Mouse (Mus musculus): ENCODE data around the gene Inpp5d.
"Not testable (repeated sequence)": the region's sequence is repeated elsewhere in the genome, so short reads cannot be mapped to it uniquely, and the experiment has no call there.

Gene Inpp5d

DNA sequence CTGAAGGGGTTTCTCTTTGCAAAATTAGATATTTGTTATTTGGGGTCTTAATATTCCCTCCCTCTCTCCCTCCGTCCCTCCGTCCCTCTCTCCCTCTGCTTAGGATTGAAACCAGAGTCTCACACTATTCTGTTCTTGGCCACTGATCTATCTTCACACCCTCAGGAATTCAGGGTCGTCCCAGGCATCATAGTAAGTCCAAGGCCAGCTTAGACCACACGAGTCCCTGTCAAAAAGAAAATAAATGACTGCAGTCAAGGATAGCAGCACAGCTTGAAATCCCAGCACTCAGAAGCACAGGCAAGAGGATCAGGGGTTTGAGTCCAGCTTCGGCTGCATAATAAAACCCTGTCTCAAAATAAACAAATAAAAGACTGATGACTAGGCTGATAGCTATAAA lies 35.0 kb downstream of the Inpp5d start:
- in situ Hi-C loops (cut with MboI, MseI) = no loop called here

DNA sequence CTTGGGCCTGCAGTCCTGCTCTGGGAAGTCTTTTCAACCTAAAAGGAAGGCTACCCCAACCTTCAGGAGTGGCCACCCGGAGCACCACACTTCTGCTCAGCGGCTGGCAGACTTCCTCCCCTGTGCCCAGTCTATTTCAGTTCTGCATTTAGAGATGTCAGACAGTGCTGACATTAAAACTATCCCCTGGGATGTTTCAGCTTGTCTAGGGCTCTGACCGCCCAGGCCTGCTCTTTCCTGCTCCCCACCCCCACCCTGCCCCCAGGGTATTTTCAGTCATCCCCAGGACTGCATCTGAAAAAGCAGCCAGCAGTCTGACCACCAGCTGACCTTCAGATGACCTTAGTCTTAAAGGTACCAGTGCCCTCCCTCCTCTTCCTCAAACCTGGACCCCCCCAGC lies 38.0 kb downstream of the Inpp5d start:
- in situ Hi-C loops (cut with MboI, MseI) = no loop called here

DNA sequence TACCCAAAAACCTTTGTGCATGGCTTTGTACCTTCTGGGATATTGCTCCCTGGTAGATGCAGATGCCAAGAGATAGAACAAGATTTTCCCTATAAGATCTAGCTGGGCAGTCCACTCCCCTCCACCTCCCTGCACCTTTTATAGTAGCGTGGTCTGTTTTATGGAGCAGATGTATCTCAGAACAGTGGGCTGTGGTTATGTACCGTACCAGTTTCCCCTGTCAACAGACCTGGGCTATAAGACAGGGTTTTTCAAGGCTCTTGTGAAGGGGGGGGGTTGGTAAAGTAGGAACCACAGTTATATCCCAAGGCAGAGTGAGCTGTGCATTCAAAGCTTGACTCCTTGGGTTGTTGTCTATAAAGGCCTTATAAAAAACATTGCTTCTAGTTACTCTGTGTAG lies 38.4 kb downstream of the Inpp5d start:
- in situ Hi-C loops (cut with MboI, MseI) = no loop called here

DNA sequence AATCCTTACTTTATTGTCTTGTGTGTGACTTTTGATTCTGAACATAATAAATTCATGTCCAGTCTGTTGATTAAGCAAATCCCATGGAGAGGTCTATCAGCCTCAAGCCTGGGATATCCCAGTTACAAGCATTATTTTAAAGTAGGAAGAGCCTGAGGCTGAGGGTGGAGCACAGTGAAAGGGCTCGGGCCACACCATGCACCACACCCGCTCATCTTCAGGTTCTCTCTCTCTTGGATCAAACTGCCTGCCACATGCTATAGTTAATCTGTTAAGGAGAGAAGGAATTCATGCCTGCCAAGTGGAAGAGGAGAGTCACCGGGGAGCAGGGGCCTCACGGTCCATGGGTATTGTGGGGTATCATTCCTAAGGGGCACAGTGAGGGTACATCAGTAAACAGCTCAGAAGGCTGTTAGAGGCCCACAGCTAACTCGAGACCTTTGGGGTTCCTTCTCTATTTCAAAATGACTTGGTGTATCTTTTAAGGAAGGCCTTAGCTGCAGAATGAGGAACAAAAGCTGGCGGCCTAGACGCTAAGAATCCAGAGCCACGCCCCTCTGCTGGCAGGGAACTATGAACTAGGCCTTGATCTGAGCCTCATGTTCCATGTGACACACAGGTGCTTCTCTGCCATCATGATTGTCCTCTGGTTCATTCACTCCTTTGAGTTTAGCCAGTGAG lies 39.0 kb downstream of the Inpp5d start:
- in situ Hi-C loops (cut with MboI, MseI) = no loop called here

DNA sequence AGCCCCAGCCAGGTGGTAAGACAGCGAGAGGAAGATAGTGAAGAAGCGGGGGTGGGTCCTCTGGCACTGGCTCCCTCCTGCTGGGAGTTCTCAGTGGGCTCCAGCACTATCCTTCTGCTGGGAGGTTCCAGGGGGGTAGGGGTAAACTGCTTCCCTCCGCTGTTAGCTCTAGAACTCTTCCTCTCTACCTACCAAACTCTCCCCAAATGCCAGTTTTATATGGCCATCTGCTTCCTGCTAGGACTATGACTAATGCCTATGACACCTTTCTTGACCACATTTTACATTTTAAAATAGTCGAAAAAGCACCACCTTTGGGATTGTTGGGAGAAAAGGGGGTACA lies 39.5 kb downstream of the Inpp5d start:
- in situ Hi-C loops (cut with MboI, MseI) = no loop called here

DNA sequence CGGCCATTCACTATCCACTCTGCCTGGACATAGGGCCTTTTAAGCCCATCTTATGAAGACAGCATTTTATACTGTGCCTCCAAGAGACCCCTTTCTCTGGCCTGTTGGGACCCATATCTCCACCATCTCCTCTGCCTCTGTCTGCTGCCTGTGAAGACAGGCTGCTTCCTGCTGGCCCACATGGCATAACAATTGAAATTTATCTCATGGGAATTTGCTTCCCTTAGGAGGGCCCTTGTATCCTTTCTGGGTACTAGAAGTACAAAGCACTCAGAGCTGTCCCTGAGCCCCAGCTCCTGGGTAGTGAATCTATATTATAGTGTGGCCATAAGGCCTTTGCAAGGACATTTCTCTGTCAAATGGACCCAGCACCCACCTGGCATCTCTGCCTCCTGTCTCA lies 40.6 kb downstream of the Inpp5d start:
- in situ Hi-C loops (cut with MboI, MseI) = loop anchor here (10.0 kb wide), 1 partner anchor 206 kb away; no protein-coding TSS in a partner anchor

DNA sequence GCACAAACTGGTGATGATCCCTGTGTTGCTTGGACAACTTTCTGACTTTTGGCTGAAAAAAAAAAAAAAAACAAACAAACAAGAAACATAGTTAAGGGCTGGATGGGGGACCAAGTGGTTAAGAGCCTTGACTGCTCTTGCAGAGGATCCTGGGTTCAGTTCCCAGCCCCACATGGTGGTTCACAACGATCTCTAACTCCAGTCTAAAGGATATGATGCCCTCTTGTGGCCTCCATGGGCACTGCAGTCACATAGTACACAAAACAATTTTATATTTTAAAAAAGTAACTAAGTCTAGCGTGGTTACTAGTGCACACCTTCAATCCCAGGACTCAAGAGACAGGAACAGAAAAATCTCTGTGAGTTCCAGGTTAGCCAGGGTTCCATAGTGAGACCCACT lies 43.9 kb downstream of the Inpp5d start:
- in situ Hi-C loops (cut with MboI, MseI) = loop anchor here (10.0 kb wide), 1 partner anchor 209 kb away; no protein-coding TSS in a partner anchor

DNA sequence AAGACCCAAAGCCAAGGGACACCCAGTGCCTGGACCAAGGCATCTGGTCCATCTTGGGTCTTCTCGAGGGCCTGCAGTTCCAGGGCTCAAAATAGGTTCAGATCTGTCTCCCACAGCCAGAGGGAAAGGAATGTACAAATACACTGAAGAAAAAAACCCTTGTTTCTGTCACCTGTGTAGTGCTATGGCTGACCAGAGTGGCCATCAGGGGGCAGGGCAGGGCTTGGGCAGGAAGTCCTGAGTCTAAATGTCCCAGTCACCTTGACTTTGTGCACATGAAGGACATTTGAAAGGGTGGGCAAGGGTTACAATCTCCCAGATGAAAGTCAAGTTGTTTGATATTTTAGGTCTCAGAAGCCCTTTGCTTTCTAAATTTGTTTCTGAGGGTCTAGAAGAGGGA lies 46.9 kb downstream of the Inpp5d start:
- in situ Hi-C loops (cut with MboI, MseI) = loop anchor here (10.0 kb wide), 1 partner anchor 212 kb away; no protein-coding TSS in a partner anchor

DNA sequence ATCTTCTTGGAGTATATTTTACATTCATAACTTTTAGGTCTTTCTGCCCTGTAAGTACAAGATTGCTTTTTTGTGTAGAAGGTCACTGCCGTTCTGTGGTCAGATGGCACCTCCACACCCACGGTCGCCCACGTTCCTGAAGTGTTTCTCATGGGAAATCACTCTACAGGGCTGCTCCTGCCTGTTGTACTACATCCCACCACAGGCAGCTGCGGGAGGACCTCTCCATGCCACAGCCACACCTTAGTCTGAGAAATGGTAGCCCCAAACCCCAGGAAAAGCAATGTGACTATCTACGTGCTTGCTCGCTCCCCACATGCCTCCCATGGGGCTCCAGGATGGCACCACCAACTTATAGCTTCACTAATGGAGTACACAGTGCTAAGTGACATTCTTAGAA lies 48.2 kb downstream of the Inpp5d start:
- in situ Hi-C loops (cut with MboI, MseI) = loop anchor here (10.0 kb wide), 1 partner anchor 213 kb away; no protein-coding TSS in a partner anchor

DNA sequence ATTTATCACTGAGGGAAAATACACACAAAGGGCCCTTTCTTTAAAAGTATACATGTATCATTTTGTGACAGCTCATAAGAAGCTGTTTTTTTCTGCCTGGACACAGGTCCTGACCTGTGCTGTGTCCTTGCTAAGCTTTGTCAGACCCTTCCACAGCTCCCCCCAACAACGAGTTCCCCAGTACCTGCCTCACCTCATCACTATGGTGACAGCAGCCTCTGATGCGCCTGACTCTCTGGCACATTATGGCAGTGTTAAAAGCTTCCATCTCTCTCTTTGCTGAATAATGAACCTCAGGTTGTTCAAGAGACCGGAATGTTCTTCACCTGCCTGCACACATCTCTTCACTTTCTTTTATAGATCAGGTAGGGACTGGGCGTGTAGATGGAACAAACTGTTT lies 51.4 kb downstream of the Inpp5d start:
- in situ Hi-C loops (cut with MboI, MseI) = no loop called here

DNA sequence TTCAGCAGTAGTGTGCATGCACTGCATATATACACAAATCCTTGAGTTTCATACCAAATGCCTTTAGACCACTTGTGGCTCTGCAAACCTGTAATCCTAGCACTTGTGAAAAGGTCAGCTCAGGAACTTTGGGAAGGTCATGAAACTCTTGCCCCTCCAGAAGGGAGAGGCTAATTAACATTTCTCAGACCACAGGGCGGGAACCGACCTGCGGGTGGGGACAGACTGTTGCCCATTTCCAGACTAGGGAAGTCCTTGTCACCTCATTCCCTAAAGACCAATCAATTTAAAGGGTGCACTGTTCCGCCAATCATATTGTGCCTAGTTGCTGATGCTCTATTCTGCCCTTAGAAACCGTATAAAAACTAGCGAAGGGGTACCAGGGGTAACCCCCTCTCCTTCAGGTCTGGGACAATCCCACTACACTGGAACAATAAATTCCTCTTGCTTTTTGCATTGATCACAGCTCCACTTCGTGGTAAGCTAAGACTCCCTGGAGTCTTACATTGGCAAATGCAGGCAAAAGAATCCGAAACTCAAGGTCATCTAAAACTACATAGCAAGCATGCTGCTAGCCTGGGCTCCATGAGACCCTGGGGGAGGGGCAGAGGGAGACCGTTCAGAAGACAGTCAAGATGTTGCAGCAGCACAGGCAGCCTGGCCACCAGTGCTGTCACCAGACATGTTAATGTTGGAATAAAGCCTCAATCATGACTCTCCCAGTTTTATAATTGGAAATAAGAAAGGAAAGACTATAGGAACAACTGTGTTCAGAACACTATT lies 53.9 kb downstream of the Inpp5d start:
- in situ Hi-C loops (cut with MboI, MseI) = no loop called here

DNA sequence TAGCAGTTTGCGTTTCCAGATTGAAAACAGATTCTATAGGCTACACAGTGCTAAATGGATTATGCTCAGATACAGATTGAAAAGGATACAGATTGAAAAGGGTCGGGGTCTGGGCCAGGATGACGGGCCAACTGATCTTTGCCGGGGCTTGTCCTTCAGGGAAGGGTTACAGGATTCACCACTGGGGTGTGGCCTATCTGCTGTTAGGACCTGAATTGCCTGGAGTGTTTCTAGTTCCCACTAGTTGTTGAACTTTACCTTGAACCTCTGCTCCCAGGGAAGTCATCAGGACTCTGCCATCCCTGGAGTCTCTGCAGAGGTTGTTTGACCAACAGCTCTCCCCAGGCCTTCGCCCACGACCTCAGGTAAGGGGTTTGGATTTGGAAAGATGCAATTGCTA lies 55.9 kb downstream of the Inpp5d start:
- in situ Hi-C loops (cut with MboI, MseI) = no loop called here

DNA sequence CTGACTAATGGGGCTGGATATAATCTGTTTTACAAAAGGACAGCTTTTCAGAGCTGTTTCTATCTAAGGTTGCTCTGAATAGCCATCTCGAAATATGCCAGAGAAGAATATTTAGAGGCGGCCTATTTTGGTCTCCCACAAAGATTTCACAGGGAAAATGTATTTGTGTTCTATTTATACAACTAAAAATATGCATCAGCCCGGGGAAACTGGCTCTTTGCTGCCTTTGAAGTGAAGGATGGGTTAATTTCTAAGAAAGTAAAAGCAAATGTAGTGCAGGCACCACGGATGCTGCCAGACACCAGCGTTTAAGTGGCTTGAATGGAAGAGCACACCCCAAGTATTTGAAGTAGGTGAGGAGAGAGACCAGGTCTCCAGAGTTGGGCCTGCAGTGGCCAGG lies 59.0 kb downstream of the Inpp5d start:
- in situ Hi-C loops (cut with MboI, MseI) = no loop called here

DNA sequence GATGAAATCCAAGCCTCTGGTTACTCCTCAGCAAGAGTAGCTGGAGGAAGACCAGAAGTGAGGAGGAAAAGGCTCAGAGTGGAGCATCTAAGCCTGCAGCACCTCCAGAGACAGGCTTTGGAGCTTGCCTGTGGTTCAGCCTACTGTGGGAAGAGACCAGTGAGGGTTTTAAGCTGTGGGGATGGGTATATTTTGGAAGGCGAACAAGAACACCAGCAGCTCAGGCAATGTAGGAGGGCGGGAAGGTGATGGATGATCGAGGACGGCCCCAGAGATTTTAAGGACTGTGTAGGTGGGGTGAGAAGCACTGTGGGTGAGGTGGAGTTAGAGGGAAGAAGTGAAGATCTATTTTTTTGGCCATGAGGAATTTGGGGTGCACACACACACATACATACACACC lies 60.8 kb downstream of the Inpp5d start:
- in situ Hi-C loops (cut with MboI, MseI) = no loop called here

DNA sequence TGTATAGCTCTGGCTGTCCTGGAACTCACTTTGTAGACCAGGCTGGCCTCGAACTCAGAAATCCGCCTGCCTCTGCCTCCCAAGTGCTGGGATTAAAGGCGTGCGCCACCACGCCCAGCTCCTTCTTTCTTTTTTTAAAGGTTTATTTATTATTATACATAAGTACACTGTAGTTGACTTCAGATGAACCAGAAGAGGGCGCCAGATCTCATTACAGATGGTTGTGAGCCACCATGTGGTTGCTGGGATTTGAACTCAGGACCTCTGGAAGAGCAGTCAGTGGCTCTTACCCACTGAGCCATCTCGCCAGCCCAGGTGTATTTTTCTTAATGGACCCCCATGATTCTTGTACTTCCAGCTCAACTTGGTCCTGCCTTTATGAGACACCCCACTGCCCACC lies 62.4 kb downstream of the Inpp5d start:
- in situ Hi-C loops (cut with MboI, MseI) = not testable (repeated sequence)

DNA sequence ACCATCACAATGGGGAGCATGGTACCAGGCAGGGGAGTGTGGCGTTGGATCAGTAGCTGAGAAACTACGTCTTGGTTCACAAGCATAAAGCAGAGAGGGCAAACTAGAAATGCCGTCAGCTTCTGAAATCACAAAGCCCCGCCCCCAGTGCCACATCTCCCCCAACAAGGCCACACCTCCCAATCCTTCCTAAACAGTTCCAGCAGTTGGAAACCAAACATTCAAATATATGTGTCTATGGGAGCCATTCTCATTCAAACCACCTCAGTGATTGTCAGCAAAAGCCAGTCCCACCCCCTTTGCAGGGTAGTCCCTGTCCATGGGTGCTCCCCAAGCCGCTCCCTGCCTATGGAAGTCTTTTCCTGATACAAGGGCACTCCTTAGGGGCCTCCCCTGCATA lies 64.0 kb downstream of the Inpp5d start:
- in situ Hi-C loops (cut with MboI, MseI) = no loop called here

DNA sequence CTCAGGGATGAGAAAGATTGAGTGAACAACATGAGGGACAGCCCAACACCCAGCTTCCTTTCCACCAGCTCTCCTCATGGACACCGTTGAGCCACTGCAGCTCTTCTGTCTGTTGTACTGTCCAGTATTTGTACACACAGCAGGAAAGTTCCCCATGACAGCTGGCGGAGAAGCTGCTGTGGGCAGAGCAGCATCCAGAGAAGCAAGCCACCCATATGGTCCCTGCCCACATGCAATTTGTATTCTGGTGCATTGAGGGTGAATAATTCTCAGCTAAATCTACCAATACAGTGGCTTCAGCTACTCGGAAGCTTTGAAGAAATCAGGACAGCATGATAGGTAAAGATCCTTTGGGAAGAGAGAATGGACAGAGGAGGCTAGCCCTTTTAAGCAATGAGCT lies 64.7 kb downstream of the Inpp5d start:
- in situ Hi-C loops (cut with MboI, MseI) = no loop called here

DNA sequence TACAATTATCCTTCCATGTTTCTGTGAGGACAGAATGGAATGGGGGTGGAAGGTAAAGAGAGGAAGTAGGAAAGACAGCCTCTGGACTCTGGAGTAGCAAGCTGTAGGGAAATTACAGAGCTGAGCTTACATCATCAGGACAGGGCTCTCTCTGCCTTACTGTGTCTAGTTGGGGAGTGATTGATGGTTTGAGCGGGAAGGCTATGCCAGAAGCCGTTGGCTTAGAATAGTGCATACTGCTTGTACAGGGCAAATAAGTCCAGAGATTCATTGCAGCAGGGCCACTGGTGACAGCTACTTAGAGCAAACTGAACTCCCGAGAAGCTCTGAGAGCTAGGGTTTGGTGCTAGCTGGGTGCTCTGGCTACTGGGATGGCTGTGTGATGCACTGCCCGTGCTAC lies 66.2 kb downstream of the Inpp5d start:
- in situ Hi-C loops (cut with MboI, MseI) = no loop called here

DNA sequence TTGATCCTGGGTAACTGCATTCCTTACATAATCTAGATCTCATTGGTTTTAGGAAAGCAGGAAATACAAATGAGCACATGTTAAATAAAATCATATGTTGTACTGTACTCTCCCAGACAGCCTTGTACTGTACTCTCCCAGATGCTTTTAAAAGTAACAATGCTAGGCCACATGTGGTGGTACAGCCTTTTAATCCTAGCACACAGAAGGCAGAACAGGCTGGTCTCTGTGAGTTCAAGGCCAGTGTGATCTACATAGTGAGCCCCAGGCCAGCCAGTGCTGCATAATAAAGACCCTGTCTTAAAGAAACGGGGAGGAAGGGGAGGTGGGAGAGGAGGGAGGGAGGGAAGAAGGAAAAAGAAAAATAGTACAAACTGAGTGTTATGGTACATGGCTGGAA lies 66.9 kb downstream of the Inpp5d start:
- in situ Hi-C loops (cut with MboI, MseI) = no loop called here

DNA sequence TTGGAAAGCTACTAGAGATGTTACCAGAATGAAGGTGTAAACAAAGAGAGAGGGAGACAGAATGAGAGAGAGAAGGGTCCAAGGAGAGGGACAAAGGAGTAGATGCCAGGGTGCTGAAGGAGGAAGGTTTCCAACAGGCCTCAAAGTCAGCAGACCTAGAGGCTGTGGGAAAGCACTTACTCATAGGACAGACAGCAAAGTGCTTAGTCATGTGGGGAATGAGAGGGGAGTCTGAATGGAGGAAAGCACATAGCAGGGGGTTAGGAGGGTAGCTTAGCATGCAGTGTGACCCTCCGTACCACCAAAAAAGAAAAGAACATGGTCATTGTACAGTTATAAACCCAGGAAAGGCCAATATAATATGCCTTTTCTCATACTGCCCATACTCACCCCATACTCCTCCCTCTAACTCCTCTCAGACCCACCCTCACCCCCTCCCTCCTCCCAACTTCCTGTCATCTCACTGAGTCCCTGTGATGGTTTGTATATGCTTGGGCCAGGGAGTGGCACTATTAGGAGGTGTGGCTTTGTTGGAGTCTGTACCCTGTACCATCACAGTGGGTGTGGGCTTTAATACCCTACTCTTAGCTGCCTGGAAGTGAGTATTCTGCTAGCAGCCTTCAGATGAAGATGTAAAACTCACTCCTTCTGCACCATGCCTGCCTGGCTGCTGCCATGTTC lies 69.7 kb downstream of the Inpp5d start:
- in situ Hi-C loops (cut with MboI, MseI) = no loop called here

DNA sequence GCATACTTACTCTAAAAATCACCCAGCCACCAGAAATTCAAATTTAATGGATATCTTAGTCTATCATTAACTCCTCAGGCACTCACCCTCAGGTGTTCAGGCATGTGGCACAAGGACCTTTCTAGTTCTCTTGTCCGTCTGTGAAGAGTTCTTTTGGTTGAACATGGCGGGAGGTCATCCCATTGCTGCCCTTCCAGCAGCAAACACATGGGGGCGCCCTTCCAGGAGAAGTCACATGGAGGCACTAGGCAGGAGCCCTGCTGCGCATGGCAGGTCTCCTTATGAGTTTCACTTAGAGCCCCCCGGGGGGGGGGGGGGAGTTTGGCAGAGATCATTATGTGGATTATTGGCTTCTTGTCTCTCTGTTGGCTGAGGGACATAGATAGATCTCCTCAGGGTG lies 76.2 kb downstream of the Inpp5d start:
- in situ Hi-C loops (cut with MboI, MseI) = no loop called here

DNA sequence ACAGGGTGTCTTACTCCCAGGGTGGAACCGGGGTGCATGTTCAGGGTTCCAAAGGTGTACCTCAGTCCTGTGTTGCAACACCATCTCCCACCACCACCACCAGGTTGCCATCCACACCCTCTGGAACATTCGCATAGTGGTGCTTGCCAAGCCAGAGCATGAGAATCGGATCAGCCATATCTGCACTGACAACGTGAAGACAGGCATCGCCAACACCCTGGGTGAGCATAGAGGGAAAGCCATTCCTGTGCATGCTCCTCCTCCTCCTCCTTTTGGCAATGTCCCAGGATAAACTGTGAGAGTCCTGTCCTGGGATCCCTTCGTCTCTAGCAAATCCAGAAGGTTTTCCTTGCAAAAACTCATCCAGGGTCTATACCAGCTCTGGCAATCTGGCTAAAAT lies 77.9 kb downstream of the Inpp5d start:
- in situ Hi-C loops (cut with MboI, MseI) = no loop called here
